Mouse (Mus musculus) heart, postnatal 0 days (tissue): ENCODE data around the gene Nlgn2.

Experiments
- CTCF ChIP-seq: IDR thresholded peaks from 2 replicates; pipeline ENCODE4 v1.5.1; 2016; ENCODE audit warnings: antibody characterized with exemption, control low read depth, low read depth
- EP300 ChIP-seq: IDR thresholded peaks from 2 replicates; pipeline ENCODE4 v1.6.1; 2016; ENCODE audit warnings: antibody characterized with exemption, low read depth

DNA sequence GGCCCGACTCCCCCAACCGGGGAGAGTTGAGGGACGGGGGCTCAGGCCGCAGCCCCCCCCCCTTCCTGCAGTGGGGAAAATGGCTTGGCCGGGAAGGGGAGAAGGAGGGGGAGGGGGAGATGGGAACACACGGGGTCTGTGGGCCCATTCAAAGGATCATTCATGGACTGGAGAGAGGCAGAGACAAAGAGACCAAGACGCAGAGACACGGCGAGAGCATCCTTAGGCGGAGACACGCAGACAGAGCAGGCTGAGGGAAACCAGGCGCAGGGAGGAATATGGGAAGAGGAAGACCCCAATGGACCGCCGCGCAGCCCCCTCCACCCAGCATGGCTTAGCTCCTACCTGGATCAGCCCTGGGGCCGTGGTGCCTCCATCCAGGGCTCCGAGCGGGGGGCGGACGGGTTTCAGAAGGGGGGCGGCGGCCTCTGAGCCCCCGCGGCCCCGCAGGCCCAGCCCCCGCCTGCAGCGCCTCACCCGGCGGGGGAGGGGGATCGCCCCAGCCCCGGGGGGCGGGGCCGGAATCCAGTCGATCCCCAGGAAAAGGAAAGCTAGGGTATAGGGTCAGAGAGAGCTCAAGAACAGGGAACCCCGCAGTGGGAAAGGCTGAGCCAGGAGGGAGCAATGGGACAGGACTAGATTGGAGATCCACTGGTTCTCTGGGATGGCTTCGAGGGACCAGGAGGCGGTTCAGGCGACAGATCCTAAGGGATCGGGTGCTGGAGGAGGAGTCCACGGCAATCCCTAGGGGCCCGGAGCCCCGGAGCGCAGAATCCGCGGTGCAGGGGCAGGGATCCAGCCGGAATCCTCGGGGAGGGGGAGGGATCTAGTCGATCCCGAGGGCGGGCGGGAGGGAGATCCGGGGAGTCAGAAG, 644 bp downstream of the Nlgn2 start:
- TF ChIP-seq CTCF: no peak
- TF ChIP-seq EP300: no peak
